Mouse (Mus musculus): Measurements from ENCODE around the gene Ern1. TPM values are rescaled to one million over a fixed set of nuclear protein-coding genes. Genes with fewer than 3 reads are reported as not detected.

The Ern1 gene
- polyA plus RNA-seq, 1 experiment from 2014 or later = 3.9 TPM

DNA sequence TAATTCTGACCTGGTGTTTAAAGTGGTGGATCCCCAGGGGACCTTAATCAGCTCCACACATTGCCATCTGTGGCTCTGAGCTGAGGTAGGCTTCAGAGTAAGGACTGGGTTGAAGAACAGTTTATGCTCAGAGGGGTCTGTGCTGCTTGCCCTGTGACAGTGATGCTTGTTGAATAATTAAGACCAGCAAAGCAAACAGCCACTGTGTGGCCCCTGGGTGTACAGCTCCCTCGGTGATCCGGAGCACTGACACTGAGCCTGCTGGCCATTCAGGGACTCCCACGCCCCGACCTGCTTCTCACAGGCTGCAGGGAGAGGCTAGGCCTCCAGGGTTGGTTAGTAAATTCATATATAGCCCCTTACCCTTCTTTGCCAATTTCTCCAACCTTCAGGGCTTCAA, 31.9 kb upstream of the Ern1 start:
- H3K9ac ChIP-seq = no peak overlapping the region
- ATAC-seq (ENCODE audit: low read depth) = no peak
- no peaks in the 10 kb centered on the region for H3K9me3 ChIP-seq (replicated peaks)
- H3K4me3 ChIP-seq (replicated peaks) = no peak overlapping the region
- H3K4me1 ChIP-seq (replicated peaks) = peaks cover 35% of the 10 kb centered on the region
- H3K36me3 ChIP-seq = peaks cover 15% of the 10 kb centered on the region
- no peak overlapping the region for H3K4me2 ChIP-seq
- H3K27me3 ChIP-seq = no peaks in the 10 kb centered on the region
- WGBS (ENCODE audit: insufficient replicate concordance) = 74% methylated on average over 4 of the region's 4 CpGs
- H3K27ac ChIP-seq = no peak overlapping the region
- no peak for DNase-seq

DNA sequence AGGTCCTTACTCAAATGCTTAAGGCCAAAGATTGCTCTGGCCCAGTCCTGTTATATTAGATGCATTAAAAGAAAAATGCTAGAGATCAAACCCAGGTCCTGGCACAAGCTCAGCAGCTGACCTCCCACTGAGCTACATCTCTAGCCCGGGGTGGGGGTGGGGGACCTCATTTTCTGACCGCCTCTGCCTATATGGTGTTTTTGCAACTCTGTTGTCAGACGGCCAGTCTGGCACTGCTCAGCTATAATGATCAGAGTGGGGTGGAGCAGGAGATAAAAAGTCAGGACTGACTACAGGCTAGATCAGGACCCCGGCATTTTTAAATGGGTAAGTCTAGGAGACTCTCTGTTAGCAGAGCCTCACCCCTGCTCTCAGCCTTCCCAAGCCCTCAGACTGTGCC, 30.7 kb upstream of the Ern1 start:
- WGBS (ENCODE audit: insufficient replicate concordance) = 60% methylated on average over 4 of the region's 4 CpGs
- Histone ChIP-seq H3K27ac (no peak overlapping the region), H3K4me2 (no peak overlapping the region), H3K4me1 (replicated peaks) (peaks cover 46% of the 10 kb centered on the region), H3K9ac (no peak overlapping the region), H3K27me3 (no peaks in the 10 kb centered on the region), H3K36me3 (peaks cover 9% of the 10 kb centered on the region), H3K9me3 (replicated peaks) (no peaks in the 10 kb centered on the region), H3K4me3 (replicated peaks) (no peak overlapping the region)
- DNase-seq (no peak), ATAC-seq (ENCODE audit: low read depth) (no peak)

DNA sequence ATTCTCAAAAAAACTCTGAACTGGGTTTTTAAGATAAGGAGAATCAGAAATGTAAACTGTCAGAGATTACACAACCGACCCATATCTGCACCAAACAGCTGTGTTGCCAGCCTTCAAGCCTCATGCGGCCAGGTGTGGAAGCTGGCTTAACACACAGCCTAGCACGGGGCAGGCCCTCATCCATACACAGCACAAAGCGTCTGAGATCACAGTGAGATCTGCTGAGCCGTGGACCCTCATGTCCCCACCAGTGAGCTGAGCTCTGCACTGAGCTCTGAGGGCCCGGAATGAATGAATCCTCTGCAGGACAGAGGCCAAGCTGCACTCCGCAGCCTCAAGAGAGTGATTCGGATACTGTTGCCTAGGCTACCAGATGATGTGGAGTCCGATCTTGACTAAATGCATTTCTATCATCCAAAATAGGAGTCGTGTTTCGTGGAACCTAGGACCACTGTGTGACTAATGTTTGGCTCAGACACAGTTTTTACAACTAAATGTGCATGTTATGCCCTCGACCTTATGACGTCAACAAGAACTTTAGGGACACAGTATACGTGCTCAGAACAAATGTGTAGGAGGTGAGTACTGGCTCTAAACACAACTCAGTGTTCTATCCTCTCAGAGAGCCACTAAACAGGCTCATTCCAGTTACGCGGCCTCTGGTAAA, 27.6 kb upstream of the Ern1 start:
- H3K27me3 ChIP-seq = no peaks in the 10 kb centered on the region
- DNase-seq = peak; percentile 47
- H3K27ac ChIP-seq = peak overlapping the region; percentile 78
- no peak overlapping the region for H3K4me3 ChIP-seq (replicated peaks)
- peaks cover 33% of the 10 kb centered on the region for H3K36me3 ChIP-seq
- no peaks in the 10 kb centered on the region for H3K9me3 ChIP-seq (replicated peaks)
- 55% methylated on average over 16 of the region's 16 CpGs for WGBS (ENCODE audit: insufficient replicate concordance)
- H3K4me1 ChIP-seq (replicated peaks) = peaks cover 41% of the 10 kb centered on the region
- H3K4me2 ChIP-seq = no peak overlapping the region
- no peak overlapping the region for H3K9ac ChIP-seq
- peak; percentile 83 for ATAC-seq (ENCODE audit: low read depth)

DNA sequence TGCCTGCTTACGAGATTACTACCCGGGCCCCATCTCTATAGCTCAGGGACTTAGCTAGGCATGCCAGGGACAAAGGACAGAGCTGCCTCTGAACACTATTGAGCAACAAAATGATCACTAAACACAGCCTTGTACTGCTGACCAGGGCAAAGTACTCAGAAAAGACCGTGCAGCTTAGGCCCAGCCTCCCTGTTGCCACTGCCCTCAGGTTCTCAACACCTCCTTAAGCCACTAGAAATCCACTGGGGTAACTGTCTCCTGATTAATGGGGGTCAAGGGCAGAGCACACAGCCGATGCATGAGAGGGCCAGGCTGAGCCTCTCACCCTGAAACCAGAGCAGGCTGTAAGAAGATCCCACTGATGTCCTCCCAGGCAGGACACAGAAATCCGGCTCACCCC, 26.8 kb upstream of the Ern1 start:
- DNase-seq (no peak), ATAC-seq (ENCODE audit: low read depth) (peak; percentile 59)
- Histone ChIP-seq H3K27ac (peak overlapping the region; percentile 78), H3K9ac (peak overlapping the region; percentile 3; the same call in 1 of the 2 replicates), H3K4me1 (replicated peaks) (peaks cover 39% of the 10 kb centered on the region), H3K4me3 (replicated peaks) (no peak overlapping the region), H3K36me3 (peaks cover 38% of the 10 kb centered on the region), H3K27me3 (no peaks in the 10 kb centered on the region), H3K4me2 (no peak overlapping the region), H3K9me3 (replicated peaks) (no peaks in the 10 kb centered on the region)
- 55% methylated on average over 5 of the region's 5 CpGs for WGBS (ENCODE audit: insufficient replicate concordance)

DNA sequence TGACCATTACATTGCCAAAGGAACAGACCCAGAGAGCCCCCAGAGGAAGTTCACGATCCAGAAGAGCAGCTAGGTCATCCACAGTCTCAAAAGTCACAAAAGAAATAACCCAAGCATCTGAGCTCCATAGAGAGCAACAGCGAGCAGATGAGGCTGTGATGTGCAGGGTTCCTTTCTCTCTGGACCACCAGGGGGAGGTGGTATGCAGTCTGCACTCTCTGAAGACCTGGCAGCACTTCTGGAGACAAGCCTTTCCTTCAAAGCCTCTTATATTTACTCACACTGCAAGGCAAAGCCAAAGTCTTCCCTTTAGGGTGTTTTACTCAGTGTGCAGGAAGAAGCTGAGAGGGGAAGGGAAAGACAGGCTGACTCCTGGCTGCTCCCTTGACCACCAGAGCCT, 25.5 kb upstream of the Ern1 start:
- ATAC-seq (ENCODE audit: low read depth) (no peak), DNase-seq (no peak)
- H3K27ac ChIP-seq = no peak overlapping the region
- peaks cover 49% of the 10 kb centered on the region for H3K36me3 ChIP-seq
- no peak overlapping the region for H3K4me2 ChIP-seq
- peaks cover 34% of the 10 kb centered on the region for H3K4me1 ChIP-seq (replicated peaks)
- no peak overlapping the region for H3K9ac ChIP-seq
- peaks cover 4% of the 10 kb centered on the region; the same call in 1 of the 2 replicates for H3K9me3 ChIP-seq (replicated peaks)
- WGBS (ENCODE audit: insufficient replicate concordance) = 54% methylated on average over 2 of the region's 2 CpGs
- no peak overlapping the region for H3K4me3 ChIP-seq (replicated peaks)
- H3K27me3 ChIP-seq = no peaks in the 10 kb centered on the region

DNA sequence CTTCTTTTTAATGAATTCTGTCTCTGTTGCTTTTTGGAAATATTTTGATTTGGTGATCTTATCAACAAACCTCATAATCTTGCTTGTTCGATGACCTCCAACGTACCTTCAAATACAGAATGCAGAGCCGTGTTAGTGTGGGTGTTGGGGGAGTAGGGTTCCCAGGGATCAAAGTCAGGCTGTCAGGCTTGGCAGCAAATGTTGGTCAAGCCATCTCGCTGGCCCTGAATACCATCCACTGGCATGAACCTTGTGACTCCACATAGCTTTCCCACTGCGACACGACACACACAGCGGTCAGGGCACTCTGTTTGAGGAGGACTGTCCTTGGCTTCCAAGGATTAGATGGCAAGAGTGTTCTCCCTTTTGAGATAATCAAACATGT, 24.3 kb upstream of the Ern1 start:
- Histone ChIP-seq H3K4me1 (replicated peaks) (peaks cover 32% of the 10 kb centered on the region), H3K4me3 (replicated peaks) (no peak overlapping the region), H3K27me3 (no peaks in the 10 kb centered on the region), H3K36me3 (peaks cover 56% of the 10 kb centered on the region), H3K4me2 (no peak overlapping the region), H3K9ac (no peak overlapping the region), H3K9me3 (replicated peaks) (peaks cover 14% of the 10 kb centered on the region), H3K27ac (no peak overlapping the region)
- DNase-seq (no peak), ATAC-seq (ENCODE audit: low read depth) (no peak)
- WGBS (ENCODE audit: insufficient replicate concordance) = 88% methylated on average over 7 of the region's 7 CpGs

DNA sequence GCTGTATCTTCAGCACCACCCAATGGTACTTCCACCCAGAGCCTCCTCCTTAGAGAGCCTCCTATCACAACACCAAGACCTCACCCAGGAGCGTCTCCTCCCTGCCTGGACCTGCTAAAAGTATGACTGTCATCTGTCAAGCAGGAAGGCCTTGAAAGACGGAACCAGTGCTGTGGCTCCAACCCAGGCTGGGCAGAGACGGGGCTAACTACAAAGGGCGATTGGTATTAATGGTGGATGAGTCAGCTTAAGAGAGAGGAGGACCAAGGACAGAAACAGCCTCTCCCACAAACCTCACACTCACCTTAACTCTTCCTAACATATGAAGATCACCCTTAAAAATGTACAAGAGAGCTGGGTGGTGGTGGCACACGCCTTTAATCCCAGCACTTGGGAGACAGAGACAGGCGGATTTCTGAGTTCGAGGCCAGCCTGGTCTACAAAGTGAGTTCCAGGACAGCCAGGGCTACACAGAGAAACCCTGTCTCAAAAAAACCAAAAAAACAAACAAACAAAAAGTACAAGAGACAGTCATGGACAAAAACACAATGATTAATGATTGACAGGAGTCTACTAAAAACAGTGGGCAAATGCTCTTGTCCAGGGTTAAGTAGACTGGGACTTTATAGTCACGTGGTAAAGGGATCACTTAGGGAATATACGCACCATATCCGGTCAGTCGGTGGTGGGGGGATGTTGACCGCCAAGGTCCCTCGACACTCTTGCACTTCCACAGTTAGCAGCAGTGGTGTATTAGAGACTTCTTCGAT, 23.8 kb upstream of the Ern1 start:
- Histone ChIP-seq H3K4me1 (replicated peaks) (peaks cover 32% of the 10 kb centered on the region), H3K27me3 (no peaks in the 10 kb centered on the region), H3K9me3 (replicated peaks) (peaks cover 14% of the 10 kb centered on the region), H3K36me3 (peaks cover 62% of the 10 kb centered on the region), H3K4me3 (replicated peaks) (no peak overlapping the region), H3K9ac (no peak overlapping the region), H3K27ac (no peak overlapping the region), H3K4me2 (no peak overlapping the region)
- no peak for ATAC-seq (ENCODE audit: low read depth)
- 74% methylated on average over 14 of the region's 14 CpGs for WGBS (ENCODE audit: insufficient replicate concordance)
- no peak for DNase-seq

DNA sequence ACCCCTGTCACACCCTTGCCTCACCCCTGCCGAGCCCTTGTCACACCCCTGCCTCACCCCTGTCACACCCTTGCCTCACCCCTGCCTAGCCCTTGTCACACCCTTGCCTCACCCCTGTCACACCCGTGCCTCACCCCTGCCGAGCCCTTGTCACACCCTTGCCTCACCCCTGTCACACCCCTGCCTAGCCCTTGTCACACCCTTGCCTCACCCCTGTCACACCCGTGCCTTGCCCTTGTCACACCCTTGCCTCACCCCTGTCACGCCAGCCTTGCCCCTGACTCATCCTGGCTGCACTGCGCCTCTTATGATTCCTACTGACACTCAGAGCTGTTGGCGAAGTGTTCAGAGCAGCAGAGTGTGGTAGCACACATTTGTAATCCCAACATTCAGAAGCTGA, 20.0 kb upstream of the Ern1 start:
- Histone ChIP-seq H3K36me3 (peaks cover 66% of the 10 kb centered on the region), H3K27ac (peak overlapping the region; percentile 73), H3K9ac (no peak overlapping the region), H3K4me2 (no peak overlapping the region), H3K4me1 (replicated peaks) (peaks cover 13% of the 10 kb centered on the region), H3K27me3 (no peaks in the 10 kb centered on the region), H3K4me3 (replicated peaks) (no peak overlapping the region), H3K9me3 (replicated peaks) (peaks cover 14% of the 10 kb centered on the region)
- no peak for DNase-seq
- no peak for ATAC-seq (ENCODE audit: low read depth)
- WGBS (ENCODE audit: insufficient replicate concordance) = 79% methylated on average over 7 of the region's 7 CpGs

DNA sequence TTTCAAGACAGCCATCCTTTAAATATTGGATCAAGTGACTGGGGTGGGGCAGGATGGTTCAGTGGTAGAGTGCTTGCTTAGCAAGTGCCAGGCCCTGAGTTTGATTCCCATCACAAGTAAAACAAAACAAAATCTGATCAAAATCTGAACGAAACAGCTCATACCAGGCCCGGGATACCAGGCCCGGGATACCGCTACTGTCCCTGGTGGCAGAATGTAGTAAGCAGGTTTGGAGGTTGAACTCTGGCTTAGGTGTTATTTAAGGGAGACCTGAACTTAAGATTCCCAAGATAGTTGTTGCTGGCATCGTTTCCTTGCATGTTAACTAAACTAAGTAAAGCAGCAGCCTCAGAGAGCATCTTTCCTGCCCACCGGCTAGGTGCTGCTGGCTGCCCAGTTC, 18.6 kb upstream of the Ern1 start:
- Histone ChIP-seq H3K27ac (no peak overlapping the region), H3K36me3 (peaks cover 52% of the 10 kb centered on the region), H3K4me3 (replicated peaks) (no peak overlapping the region), H3K9ac (no peak overlapping the region), H3K9me3 (replicated peaks) (peaks cover 14% of the 10 kb centered on the region), H3K4me1 (replicated peaks) (peaks cover 22% of the 10 kb centered on the region), H3K27me3 (no peaks in the 10 kb centered on the region), H3K4me2 (no peak overlapping the region)
- WGBS (ENCODE audit: insufficient replicate concordance) = 87% methylated on average over 6 of the region's 6 CpGs
- ATAC-seq (ENCODE audit: low read depth) = no peak
- no peak for DNase-seq

DNA sequence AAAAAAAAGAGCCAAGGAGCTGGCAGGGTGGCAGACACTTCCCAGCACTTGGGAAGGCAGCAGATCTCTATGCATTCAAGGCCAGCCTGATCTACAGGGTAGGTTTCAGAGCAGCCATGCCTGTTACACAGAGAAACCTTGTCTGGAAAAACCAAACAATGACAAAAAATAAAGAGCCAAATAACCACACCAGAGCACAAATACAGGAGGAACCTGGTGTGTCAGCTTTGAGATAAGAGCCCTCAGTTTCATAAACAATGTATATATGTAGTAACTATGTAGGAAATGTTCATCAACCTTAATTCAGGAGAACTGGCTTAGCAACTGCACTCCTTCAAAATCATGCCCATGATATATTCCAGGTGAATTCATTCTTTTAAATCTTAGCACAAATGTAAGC, 16.5 kb upstream of the Ern1 start:
- Histone ChIP-seq H3K27ac (no peak overlapping the region), H3K4me3 (replicated peaks) (no peak overlapping the region), H3K9ac (no peak overlapping the region), H3K4me2 (no peak overlapping the region), H3K36me3 (peaks cover 33% of the 10 kb centered on the region), H3K9me3 (replicated peaks) (peaks cover 12% of the 10 kb centered on the region), H3K4me1 (replicated peaks) (peaks cover 29% of the 10 kb centered on the region), H3K27me3 (no peaks in the 10 kb centered on the region)
- ATAC-seq (ENCODE audit: low read depth) = no peak
- no peak for DNase-seq

DNA sequence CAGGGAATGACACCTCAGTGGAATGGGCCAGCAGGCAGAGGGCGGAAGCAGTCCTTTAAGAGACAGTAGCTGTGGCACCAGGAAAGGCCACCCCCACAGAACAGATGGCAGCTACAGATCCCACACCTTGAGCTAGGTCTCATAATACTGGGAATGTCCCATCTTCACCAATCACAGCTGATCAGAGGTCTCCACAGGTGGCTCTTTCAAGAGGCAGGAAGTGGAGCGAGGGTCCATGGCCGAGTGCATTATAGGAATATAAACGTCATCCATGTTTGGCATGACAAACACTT, 15.7 kb upstream of the Ern1 start:
- H3K27ac ChIP-seq = peak overlapping the region; percentile 97; the same call in 1 of the 2 replicates
- DNase-seq = no peak
- no peak for ATAC-seq (ENCODE audit: low read depth)
- no peak overlapping the region for H3K4me3 ChIP-seq (replicated peaks)
- no peak overlapping the region for H3K4me2 ChIP-seq
- WGBS (ENCODE audit: insufficient replicate concordance) = 74% methylated on average over 4 of the region's 4 CpGs
- H3K4me1 ChIP-seq (replicated peaks) = peaks cover 35% of the 10 kb centered on the region
- H3K36me3 ChIP-seq = peaks cover 26% of the 10 kb centered on the region
- H3K27me3 ChIP-seq = no peaks in the 10 kb centered on the region
- H3K9ac ChIP-seq = no peak overlapping the region
- H3K9me3 ChIP-seq (replicated peaks) = peaks cover 11% of the 10 kb centered on the region

All from liver, embryonic 13.5 days (tissue).